Mouse (Mus musculus) skeletal muscle tissue, adult 2 months (tissue): ENCODE data around the gene Trim16.

Experiments used
- DNase-seq: peaks from one replicate; pipeline ENCODE4 v3.0.0-alpha.2; 2012; ENCODE audit warnings: low read depth, low spot score

Trim16 gene

GRCm38 (mm10) chr11:62830387-62830786, 10.4 kb downstream of the Trim16 start:
- no peak for DNase-seq

GRCm38 (mm10) chr11:62831906-62832305, 11.9 kb downstream of the Trim16 start:
- no peak for DNase-seq

- no peak for DNase-seq
These were observed 24.5 kb downstream of the Trim16 start for GRCm38 (mm10) chr11:62844562-62844961.

- DNase-seq = no peak
These were observed 25.7 kb downstream of the Trim16 start for GRCm38 (mm10) chr11:62845730-62846129.

GRCm38 (mm10) chr11:62846961-62847654, 27.1 kb downstream of the Trim16 start, which contains the start of gene Fbxw10:
Fbxw10 (plus strand) TSS chr11:62847069.
- no peak for DNase-seq

GRCm38 (mm10) chr11:62847655-62848191, 27.7 kb downstream of the Trim16 start:
- DNase-seq = no peak

- no peak for DNase-seq
These were observed 28.3 kb downstream of the Trim16 start for GRCm38 (mm10) chr11:62848301-62848700.

GRCm38 (mm10) chr11:62851199-62851598, 31.2 kb downstream of the Trim16 start:
- DNase-seq = no peak

GRCm38 (mm10) chr11:62853334-62853733, 33.3 kb downstream of the Trim16 start:
- DNase-seq = no peak

GRCm38 (mm10) chr11:62865562-62865961, 45.5 kb downstream of the Trim16 start:
- DNase-seq = no peak

GRCm38 (mm10) chr11:62866685-62867084, 46.7 kb downstream of the Trim16 start:
- no peak for DNase-seq

- DNase-seq = no peak
These were observed 49.2 kb downstream of the Trim16 start for GRCm38 (mm10) chr11:62869201-62869600.

GRCm38 (mm10) chr11:62869715-62870371, 49.8 kb downstream of the Trim16 start:
- DNase-seq = no peak

GRCm38 (mm10) chr11:62873479-62873878, 53.4 kb downstream of the Trim16 start:
- no peak for DNase-seq

GRCm38 (mm10) chr11:62875696-62876095, 55.7 kb downstream of the Trim16 start:
- DNase-seq = no peak

GRCm38 (mm10) chr11:62876445-62876844, 56.4 kb downstream of the Trim16 start:
- no peak for DNase-seq

- DNase-seq = no peak
These were observed 57.4 kb downstream of the Trim16 start for GRCm38 (mm10) chr11:62877391-62877790.

- DNase-seq = peak; percentile 19
These were observed 58.7 kb downstream of the Trim16 start for GRCm38 (mm10) chr11:62878728-62879127.

GRCm38 (mm10) chr11:62879220-62880048, 59.4 kb downstream of the Trim16 start, which contains the start of gene Tvp23b:
Tvp23b (plus strand) TSS chr11:62879455.
- peak; percentile 96 for DNase-seq

- DNase-seq = no peak
These were observed 63.4 kb downstream of the Trim16 start for GRCm38 (mm10) chr11:62883407-62883806.

- DNase-seq = no peak
These were observed 65.3 kb downstream of the Trim16 start for GRCm38 (mm10) chr11:62885323-62885722.

GRCm38 (mm10) chr11:62890796-62891195, 70.8 kb downstream of the Trim16 start:
- no peak for DNase-seq
